Mouse (Mus musculus): ENCODE measurements around the gene Siah3. TPM values are rescaled to one million over a fixed set of nuclear protein-coding genes. Genes with fewer than 3 reads are reported as not detected.
A peak's percentile ranks its signal among the peaks of the same experiment; 100 is the strongest.
"Not testable (repeated sequence)": the region's sequence is repeated elsewhere in the genome, so short reads cannot be mapped to it uniquely, and the experiment has no call there.

The Siah3 gene
- polyA plus RNA-seq, 1 experiment from 2014 or later, result 4.0 TPM

DNA sequence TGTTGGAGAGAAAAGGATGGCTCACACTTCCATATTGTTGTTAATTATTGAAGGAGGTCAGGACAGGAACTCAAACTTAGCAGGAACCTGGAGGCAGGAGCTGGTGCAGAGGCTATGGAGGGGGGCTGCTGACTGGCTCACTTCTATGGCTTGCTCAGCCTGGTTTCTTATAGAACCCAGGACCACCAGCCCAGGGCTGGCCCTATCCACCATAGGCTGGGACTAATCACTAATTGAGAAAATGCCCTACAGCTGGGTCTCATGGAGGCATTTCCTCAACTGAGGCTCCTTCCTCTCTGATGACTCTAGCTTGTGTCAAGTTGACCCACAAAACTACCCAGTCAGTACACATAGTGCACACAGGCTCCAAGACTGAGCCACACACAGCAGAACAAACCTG lies 9.5 kb upstream of the Siah3 start:
- Histone ChIP-seq H3K4me2 (peak overlapping the region; percentile 55; the same call in 1 of the 2 replicates), H3K4me1 (replicated peaks) (peaks cover 21% of the 10 kb centered on the region)
- H3K9ac ChIP-seq; H3K4me3 ChIP-seq; H3K27ac ChIP-seq; H3K36me3 ChIP-seq; H3K9me3 ChIP-seq; ATAC-seq (ENCODE audit: low FRiP score); H3K27me3 ChIP-seq: not testable (repeated sequence)

DNA sequence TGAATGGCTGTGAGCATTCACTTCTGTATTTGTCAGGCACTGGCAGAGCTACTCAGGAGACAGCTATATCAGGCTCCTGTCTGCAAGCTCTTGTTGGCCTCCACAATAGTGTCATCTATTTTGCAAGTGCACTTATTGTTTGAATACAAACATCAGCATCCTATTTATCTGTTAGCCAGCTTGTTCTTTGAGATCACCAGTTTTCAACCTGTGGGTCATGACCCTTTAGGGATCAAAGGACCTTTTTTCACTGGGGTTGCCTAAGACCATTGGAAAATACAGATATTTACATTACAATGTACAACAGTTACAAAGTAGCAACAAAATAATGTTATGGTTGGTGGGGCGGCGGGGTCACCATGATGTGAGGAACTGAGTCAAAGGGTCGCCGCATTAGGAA lies 1.9 kb upstream of the Siah3 start:
- Histone ChIP-seq H3K9me3 (no peaks in the 10 kb centered on the region), H3K4me1 (replicated peaks) (peaks cover 50% of the 10 kb centered on the region), H3K4me2 (no peak overlapping the region), H3K9ac (no peak overlapping the region), H3K36me3 (no peaks in the 10 kb centered on the region), H3K4me3 (no peak overlapping the region), H3K27ac (no peak overlapping the region), H3K27me3 (no peaks in the 10 kb centered on the region)
- WGBS, result 79% methylated on average over 4 of the region's 4 CpGs
- no peak for ATAC-seq (ENCODE audit: low FRiP score)

DNA sequence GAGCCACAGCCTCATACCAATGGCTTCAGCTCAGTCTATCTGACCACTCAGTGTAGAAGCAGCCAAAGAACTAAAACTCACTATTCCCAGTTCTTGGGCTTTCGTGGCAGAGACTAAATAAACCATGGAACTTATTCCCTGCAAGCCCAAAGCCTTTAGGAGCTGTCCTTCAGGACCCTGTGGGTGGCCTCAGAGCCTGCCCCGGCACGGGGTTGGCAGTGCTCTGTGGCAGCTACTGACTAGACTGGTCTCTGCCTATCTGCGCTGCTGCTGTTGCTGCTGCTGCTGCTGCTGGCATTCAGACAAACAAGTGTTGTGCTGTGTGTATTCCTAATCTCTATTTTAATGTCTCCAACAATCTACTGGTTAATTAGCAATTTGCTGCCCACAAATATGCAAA lies 1.1 kb upstream of the Siah3 start:
- H3K9ac ChIP-seq, result 0 out of 2 replicates have a peak overlapping the region, but pooled peaks have one; percentile 9
- H3K36me3 ChIP-seq, result no peaks in the 10 kb centered on the region
- H3K9me3 ChIP-seq, result no peaks in the 10 kb centered on the region
- peak overlapping the region; percentile 84 for H3K4me2 ChIP-seq
- H3K4me3 ChIP-seq, result no peak overlapping the region
- peak; percentile 38 for ATAC-seq (ENCODE audit: low FRiP score)
- peak overlapping the region; percentile 86 for H3K27ac ChIP-seq
- 10% methylated on average over 4 of the region's 4 CpGs for WGBS
- peaks cover 58% of the 10 kb centered on the region for H3K4me1 ChIP-seq (replicated peaks)
- H3K27me3 ChIP-seq, result no peaks in the 10 kb centered on the region

DNA sequence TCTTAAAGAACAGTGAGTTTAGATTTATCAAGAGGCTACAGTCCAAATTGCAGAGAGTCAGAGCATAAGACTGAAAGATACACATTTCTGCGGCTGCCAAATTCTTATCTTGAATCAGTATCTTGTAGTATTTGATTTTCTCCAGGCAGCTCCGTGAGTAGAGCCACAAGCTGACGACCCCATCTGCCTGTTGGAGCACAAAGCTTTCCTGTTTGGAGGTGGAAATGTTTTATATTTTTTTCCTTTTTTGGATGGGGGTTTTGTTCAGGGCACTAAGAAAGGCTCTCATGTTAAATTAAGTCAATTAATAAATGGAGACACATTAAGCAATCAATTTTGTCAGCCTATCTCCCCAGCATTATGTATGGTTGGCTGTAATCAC lies 430 bp upstream of the Siah3 start:
- Histone ChIP-seq H3K4me2 (peak overlapping the region; percentile 84), H3K36me3 (no peaks in the 10 kb centered on the region), H3K4me3 (peak overlapping the region; percentile 50), H3K9me3 (no peaks in the 10 kb centered on the region), H3K9ac (peak overlapping the region; percentile 74), H3K4me1 (replicated peaks) (peaks cover 65% of the 10 kb centered on the region), H3K27me3 (no peaks in the 10 kb centered on the region), H3K27ac (peak overlapping the region; percentile 86)
- 24% methylated on average over 3 of the region's 3 CpGs for WGBS
- ATAC-seq (ENCODE audit: low FRiP score), result no peak

DNA sequence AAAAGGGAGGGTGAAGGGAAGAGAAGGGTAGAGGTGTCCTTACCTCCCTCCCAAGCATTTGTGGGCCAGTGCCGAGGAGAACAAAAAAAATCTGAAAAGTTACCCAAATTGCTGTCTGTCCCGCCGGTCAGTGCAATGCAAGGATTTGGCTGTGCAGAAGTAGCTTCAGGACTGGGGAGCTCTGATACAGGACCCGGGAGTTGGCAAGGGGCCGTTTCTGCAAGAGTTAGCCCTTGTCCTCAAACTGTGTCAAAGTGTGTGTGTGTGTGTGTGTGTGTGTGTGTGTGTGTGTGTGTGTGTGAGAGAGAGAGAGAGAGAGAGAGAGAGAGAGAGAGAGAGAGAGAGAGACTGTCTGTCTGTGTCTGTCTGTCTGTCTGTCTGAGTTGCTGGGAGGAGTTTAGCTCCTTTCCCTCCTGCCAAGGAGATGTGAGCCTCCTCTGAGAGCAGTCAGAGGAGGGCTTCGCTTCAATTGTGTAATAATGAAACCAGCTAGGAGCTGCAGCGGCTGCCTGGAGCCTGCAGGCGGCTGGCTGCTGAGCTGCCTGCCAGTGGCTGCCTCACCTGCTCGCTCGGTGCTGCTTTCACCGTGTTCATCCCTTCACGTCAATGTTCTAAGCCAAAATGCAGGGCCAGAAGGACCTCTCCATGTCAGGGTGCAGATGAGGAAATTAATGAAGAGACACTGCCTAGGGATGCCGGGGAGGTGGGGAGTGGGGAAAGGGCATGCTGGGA lies 873 bp downstream of the Siah3 start:
- no peaks in the 10 kb centered on the region for H3K27me3 ChIP-seq
- H3K4me1 ChIP-seq (replicated peaks), result peaks cover 74% of the 10 kb centered on the region
- H3K27ac ChIP-seq, result peak overlapping the region; percentile 86
- H3K9me3 ChIP-seq, result no peaks in the 10 kb centered on the region
- peak overlapping the region; percentile 50 for H3K4me3 ChIP-seq
- ATAC-seq (ENCODE audit: low FRiP score), result peak; percentile 78
- 4% methylated on average over 13 of the region's 13 CpGs for WGBS
- H3K9ac ChIP-seq, result peak overlapping the region; percentile 74
- H3K4me2 ChIP-seq, result peak overlapping the region; percentile 84
- H3K36me3 ChIP-seq, result no peaks in the 10 kb centered on the region

DNA sequence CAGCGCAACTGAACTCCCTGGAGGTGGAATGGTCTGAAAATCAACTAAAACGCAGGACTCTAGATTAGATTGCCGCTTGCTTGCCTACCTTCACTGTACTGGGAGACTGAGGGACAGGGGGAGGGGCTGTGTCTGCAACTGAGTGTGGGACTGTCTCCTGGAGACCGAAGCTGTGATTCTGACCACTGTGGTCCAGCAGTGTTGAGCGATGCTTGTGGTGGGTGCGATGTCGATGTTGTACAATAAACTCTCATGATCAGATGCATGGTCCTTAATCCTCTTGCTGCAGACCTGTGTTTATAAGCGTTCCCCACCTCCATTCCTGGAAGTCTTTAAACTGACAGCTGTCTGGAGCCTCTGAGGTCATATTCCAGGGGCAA lies 1.4 kb downstream of the Siah3 start:
- peaks cover 74% of the 10 kb centered on the region for H3K4me1 ChIP-seq (replicated peaks)
- peak; percentile 52 for ATAC-seq (ENCODE audit: low FRiP score)
- 24% methylated on average over 8 of the region's 8 CpGs for WGBS

DNA sequence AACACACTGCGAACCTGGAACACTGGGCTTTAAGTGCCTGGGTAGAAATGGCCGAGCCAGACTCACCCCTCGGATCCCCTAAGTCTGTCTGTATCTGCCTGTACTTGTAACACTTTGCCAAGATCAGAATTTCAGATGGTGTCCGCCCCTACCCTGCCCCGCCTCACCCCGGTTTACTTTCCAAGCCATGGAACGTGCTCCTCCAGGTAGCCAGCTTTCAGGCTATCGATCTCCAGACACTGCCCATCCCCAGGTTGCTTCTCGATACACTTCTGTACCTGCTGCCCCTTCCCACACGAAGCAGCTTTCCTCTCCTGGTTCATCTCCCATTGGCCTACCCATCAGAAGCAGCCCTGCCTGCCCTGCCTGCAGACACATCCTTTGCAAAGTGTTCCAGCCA lies 3.6 kb downstream of the Siah3 start:
- H3K27me3 ChIP-seq, result no peaks in the 10 kb centered on the region
- peaks cover 66% of the 10 kb centered on the region for H3K4me1 ChIP-seq (replicated peaks)
- H3K27ac ChIP-seq, result no peak overlapping the region
- WGBS, result 88% methylated on average over 10 of the region's 10 CpGs
- peaks cover 6% of the 10 kb centered on the region; the same call in 1 of the 2 replicates for H3K9me3 ChIP-seq
- H3K4me2 ChIP-seq, result peak overlapping the region; percentile 84; the same call in 1 of the 2 replicates
- no peaks in the 10 kb centered on the region for H3K36me3 ChIP-seq
- H3K4me3 ChIP-seq, result no peak overlapping the region
- ATAC-seq (ENCODE audit: low FRiP score), result no peak
- H3K9ac ChIP-seq, result peak overlapping the region; percentile 35; the same call in 1 of the 2 replicates

More for the DNA sequence above, 1.4 kb downstream of the Siah3 start:
- peaks cover 4% of the 10 kb centered on the region; the same call in 1 of the 2 replicates for H3K9me3 ChIP-seq
- H3K4me3 ChIP-seq, result peak overlapping the region; percentile 50
- H3K27ac ChIP-seq, result peak overlapping the region; percentile 86
- H3K36me3 ChIP-seq, result no peaks in the 10 kb centered on the region
- H3K4me2 ChIP-seq, result peak overlapping the region; percentile 84
- H3K27me3 ChIP-seq, result no peaks in the 10 kb centered on the region
- H3K9ac ChIP-seq, result peak overlapping the region; percentile 74

DNA sequence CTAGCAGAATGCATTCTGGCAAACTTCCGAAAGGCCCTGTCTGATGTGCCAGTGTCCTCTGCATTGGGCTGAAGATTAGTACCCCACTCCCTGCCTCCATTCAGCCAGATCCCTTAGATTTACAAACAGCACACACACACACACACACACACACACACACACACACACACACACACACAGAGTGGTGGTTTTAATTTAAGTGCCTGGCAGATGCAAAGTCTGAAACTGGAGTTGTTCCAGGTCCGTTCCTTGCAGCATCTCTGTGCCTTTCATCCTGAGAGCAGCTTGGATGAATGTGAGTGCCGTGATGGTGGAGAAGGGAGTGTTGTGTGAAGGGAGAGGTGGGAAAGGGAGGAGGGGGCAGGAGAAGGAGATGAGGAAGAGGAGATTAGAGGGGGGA lies 4.2 kb downstream of the Siah3 start:
- no peak for ATAC-seq (ENCODE audit: low FRiP score)
- peaks cover 6% of the 10 kb centered on the region; the same call in 1 of the 2 replicates for H3K9me3 ChIP-seq
- no peak overlapping the region for H3K4me3 ChIP-seq
- H3K36me3 ChIP-seq, result no peaks in the 10 kb centered on the region
- no peaks in the 10 kb centered on the region for H3K27me3 ChIP-seq
- H3K4me1 ChIP-seq (replicated peaks), result peaks cover 60% of the 10 kb centered on the region
- 0 out of 2 replicates have a peak overlapping the region, but pooled peaks have one; percentile 10 for H3K27ac ChIP-seq
- H3K4me2 ChIP-seq, result peak overlapping the region; percentile 19
- WGBS, result 37% methylated on average over 3 of the region's 3 CpGs
- H3K9ac ChIP-seq, result peak overlapping the region; percentile 35; the same call in 1 of the 2 replicates

DNA sequence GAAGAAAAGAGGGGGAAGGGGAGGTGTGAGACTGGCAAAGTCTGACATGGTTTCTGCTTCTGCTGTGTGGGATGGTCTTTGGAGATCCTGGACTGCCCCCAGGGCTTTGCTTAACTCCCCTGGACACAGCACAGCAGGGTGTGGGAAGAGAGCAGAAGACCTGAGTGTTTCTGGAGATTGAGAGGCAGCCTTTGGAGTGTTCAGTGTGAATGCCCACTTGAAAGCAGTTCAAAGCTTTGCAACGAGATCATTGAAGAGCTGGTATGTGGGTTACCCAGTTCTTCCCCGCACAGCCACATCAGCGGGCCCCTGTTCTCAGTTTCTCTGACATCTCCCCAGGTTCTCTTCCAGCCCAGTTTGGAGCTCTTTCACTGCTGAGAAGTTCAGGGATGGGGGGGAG lies 4.7 kb downstream of the Siah3 start:
- WGBS, result 60% methylated on average over 3 of the region's 3 CpGs
- Histone ChIP-seq H3K4me1 (replicated peaks) (peaks cover 57% of the 10 kb centered on the region), H3K36me3 (no peaks in the 10 kb centered on the region), H3K4me3 (no peak overlapping the region), H3K9me3 (peaks cover 6% of the 10 kb centered on the region; the same call in 1 of the 2 replicates), H3K27ac (peak overlapping the region; percentile 10; the same call in 1 of the 2 replicates), H3K4me2 (peak overlapping the region; percentile 19; the same call in 1 of the 2 replicates), H3K9ac (no peak overlapping the region), H3K27me3 (no peaks in the 10 kb centered on the region)
- ATAC-seq (ENCODE audit: low FRiP score), result no peak

DNA sequence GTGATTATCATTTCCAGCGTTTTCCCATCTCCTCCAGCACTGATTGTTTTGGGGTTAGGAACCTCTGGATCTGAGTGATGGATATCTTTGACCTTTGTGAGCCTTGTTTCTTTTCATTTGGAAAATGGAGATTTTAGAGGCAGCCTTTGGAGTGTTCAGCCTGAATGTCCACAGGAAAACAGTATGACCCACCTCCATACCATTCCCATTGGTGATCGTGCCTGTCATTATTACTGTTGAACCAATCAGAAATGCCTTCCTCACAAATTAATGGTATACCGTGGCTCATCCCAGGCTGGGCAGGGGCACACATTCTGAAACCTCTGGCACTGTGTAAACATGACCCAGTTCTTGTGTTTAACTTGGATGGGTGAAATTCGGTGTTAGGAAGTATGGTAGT lies 6.0 kb downstream of the Siah3 start:
- H3K9me3 ChIP-seq, result peaks cover 6% of the 10 kb centered on the region; the same call in 1 of the 2 replicates
- no peak for ATAC-seq (ENCODE audit: low FRiP score)
- H3K27ac ChIP-seq, result no peak overlapping the region
- no peak overlapping the region for H3K9ac ChIP-seq
- no peaks in the 10 kb centered on the region for H3K27me3 ChIP-seq
- H3K4me2 ChIP-seq, result no peak overlapping the region
- 85% methylated on average over 4 of the region's 4 CpGs for WGBS
- H3K4me3 ChIP-seq, result no peak overlapping the region
- H3K4me1 ChIP-seq (replicated peaks), result peaks cover 44% of the 10 kb centered on the region
- H3K36me3 ChIP-seq, result no peaks in the 10 kb centered on the region

DNA sequence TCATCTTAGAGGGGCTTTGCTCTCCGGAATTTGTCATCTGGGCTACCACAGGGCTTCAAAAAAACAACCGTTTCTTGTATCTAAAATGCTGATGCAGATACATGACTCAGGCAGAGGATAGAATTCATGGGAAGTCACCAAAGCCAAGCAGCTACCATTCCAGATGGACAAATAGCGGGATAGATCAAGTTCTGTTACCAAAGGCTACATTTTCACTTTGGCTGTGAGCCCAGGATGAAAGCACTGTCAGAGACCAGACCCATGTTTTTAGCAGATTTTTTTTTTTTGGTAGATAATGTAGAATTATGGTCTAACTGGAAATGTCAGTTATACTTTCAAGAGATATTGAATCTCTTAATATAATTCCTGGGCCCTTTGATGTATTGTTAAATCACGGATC lies 7.4 kb downstream of the Siah3 start:
- Histone ChIP-seq H3K27me3 (no peaks in the 10 kb centered on the region), H3K36me3 (no peaks in the 10 kb centered on the region), H3K4me3 (no peak overlapping the region), H3K4me1 (replicated peaks) (peaks cover 30% of the 10 kb centered on the region), H3K9me3 (peaks cover 6% of the 10 kb centered on the region; the same call in 1 of the 2 replicates), H3K9ac (no peak overlapping the region), H3K4me2 (no peak overlapping the region), H3K27ac (no peak overlapping the region)
- 92% methylated on average over 4 of the region's 4 CpGs for WGBS
- no peak for ATAC-seq (ENCODE audit: low FRiP score)

DNA sequence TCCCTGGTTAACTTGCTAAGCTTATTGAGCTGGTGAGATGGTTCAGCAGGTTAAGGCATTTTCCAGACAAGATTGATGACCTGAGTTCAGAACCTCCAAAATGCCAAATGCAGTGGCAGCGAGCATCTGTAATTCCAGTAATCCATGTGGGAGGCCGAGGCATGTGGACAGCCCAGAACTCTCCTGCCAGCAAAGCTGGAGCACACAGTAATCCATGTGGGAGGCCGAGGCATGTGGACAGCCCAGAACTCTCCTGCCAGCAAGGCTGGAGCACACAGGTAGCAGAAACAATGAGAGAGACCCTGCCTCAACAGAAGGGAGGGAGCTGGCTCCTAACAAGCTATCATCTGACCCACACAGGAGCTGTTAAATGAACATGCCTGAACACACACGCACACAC lies 13.2 kb downstream of the Siah3 start:
- Histone ChIP-seq H3K9ac (no peak overlapping the region), H3K27me3 (no peaks in the 10 kb centered on the region), H3K27ac (no peak overlapping the region), H3K36me3 (no peaks in the 10 kb centered on the region), H3K9me3 (no peaks in the 10 kb centered on the region), H3K4me3 (no peak overlapping the region), H3K4me2 (no peak overlapping the region), H3K4me1 (replicated peaks) (peaks cover 18% of the 10 kb centered on the region)
- no peak for ATAC-seq (ENCODE audit: low FRiP score)
- 81% methylated on average over 4 of the region's 4 CpGs for WGBS

All from hindbrain, embryonic 13.5 days (tissue).